Mouse (Mus musculus): ENCODE data around the gene Zbtb46.

Gene Zbtb46

GRCm38 (mm10) chr2:181401497-181401896 is 57.7 kb downstream of the Zbtb46 start:
- no peak for DNase-seq (ENCODE audit: low spot score)

GRCm38 (mm10) chr2:181397207-181397761 is 61.9 kb downstream of the Zbtb46 start:
- DNase-seq (ENCODE audit: low spot score): no peak

- no peak for DNase-seq (ENCODE audit: low spot score)
Measured at GRCm38 (mm10) chr2:181394086-181394485, 65.1 kb downstream of the Zbtb46 start.

- DNase-seq (ENCODE audit: low spot score): peak; percentile 86
Measured at GRCm38 (mm10) chr2:181392600-181393213, 66.5 kb downstream of the Zbtb46 start.

- DNase-seq (ENCODE audit: low spot score): no peak
Measured at GRCm38 (mm10) chr2:181391541-181391940, 67.7 kb downstream of the Zbtb46 start.

- DNase-seq (ENCODE audit: low spot score): no peak
Measured at GRCm38 (mm10) chr2:181391022-181391421, 68.2 kb downstream of the Zbtb46 start.

- DNase-seq (ENCODE audit: low spot score): no peak
Measured at GRCm38 (mm10) chr2:181390136-181390870, 68.9 kb downstream of the Zbtb46 start.

GRCm38 (mm10) chr2:181386663-181387210 is 72.5 kb downstream of the Zbtb46 start:
- no peak for DNase-seq (ENCODE audit: low spot score)

GRCm38 (mm10) chr2:181385885-181386284 is 73.3 kb downstream of the Zbtb46 start:
- no peak for DNase-seq (ENCODE audit: low spot score)

- DNase-seq (ENCODE audit: low spot score): no peak
Measured at GRCm38 (mm10) chr2:181384919-181385391, 74.3 kb downstream of the Zbtb46 start.

- DNase-seq (ENCODE audit: low spot score): no peak
Measured at GRCm38 (mm10) chr2:181384463-181384862, 74.8 kb downstream of the Zbtb46 start.

GRCm38 (mm10) chr2:181381631-181382306 is 77.5 kb downstream of the Zbtb46 start:
- no peak for DNase-seq (ENCODE audit: low spot score)

GRCm38 (mm10) chr2:181381107-181381506 is 78.1 kb downstream of the Zbtb46 start:
- no peak for DNase-seq (ENCODE audit: low spot score)

- no peak for DNase-seq (ENCODE audit: low spot score)
Measured at GRCm38 (mm10) chr2:181380251-181380650, 79.0 kb downstream of the Zbtb46 start.

- no peak for DNase-seq (ENCODE audit: low spot score)
Measured at GRCm38 (mm10) chr2:181379778-181380177, 79.4 kb downstream of the Zbtb46 start, which contains the start of gene Lime1. Gene Lime1 (plus strand): TSS chr2:181380078.

- DNase-seq (ENCODE audit: low spot score): no peak
Measured at GRCm38 (mm10) chr2:181378701-181379100, 80.5 kb downstream of the Zbtb46 start.

GRCm38 (mm10) chr2:181377230-181377629 is 82.0 kb downstream of the Zbtb46 start:
- no peak for DNase-seq (ENCODE audit: low spot score)

- DNase-seq (ENCODE audit: low spot score): no peak
Measured at GRCm38 (mm10) chr2:181375787-181376186, 83.4 kb downstream of the Zbtb46 start.

- no peak for DNase-seq (ENCODE audit: low spot score)
Measured at GRCm38 (mm10) chr2:181370001-181370400, 89.2 kb downstream of the Zbtb46 start.

GRCm38 (mm10) chr2:181365655-181366075 is 93.6 kb downstream of the Zbtb46 start:
- DNase-seq (ENCODE audit: low spot score): no peak

- DNase-seq (ENCODE audit: low spot score): peak; percentile 30
Measured at GRCm38 (mm10) chr2:181364860-181365596, 94.2 kb downstream of the Zbtb46 start, which contains the start of the genes Zgpat and Arfrp1. Gene Zgpat (plus strand): TSS chr2:181364928. Gene Arfrp1 (minus strand): TSS chr2:181365404.

All from layer of hippocampus, adult 9-10 months (tissue).